Mouse (Mus musculus): ENCODE measurements around the gene Ccnt1. TPM values are rescaled to one million over a fixed set of nuclear protein-coding genes. Genes with fewer than 3 reads are reported as not detected.

The Ccnt1 gene
- polyA plus RNA-seq, 1 experiment: 13.4 TPM

- Histone ChIP-seq H3K36me3 (ENCODE audit: control insufficient read depth, insufficient read depth) (no peaks in the 10 kb centered on the region), H3K79me2 (ENCODE audit: control insufficient read depth, insufficient read depth) (no peaks in the 10 kb centered on the region), H3K4me3 (ENCODE audit: insufficient read depth, poor library complexity, severe bottlenecking) (no peak overlapping the region), H3K27me3 (ENCODE audit: control insufficient read depth, insufficient read depth, insufficient read length) (peaks cover 3% of the 10 kb centered on the region), H3ac (ENCODE audit: control insufficient read depth, insufficient read length, low read depth) (no peak overlapping the region), H3K79me3 (ENCODE audit: low read depth) (no peaks in the 10 kb centered on the region)
- no peak for TF ChIP-seq MYOD1 (IDR thresholded peaks at IDR 0.05; ENCODE audit: control insufficient read depth, insufficient read length, low read depth)
- TF ChIP-seq CTCF (IDR thresholded peaks at IDR 0.05; ENCODE audit: control insufficient read depth, insufficient read depth, insufficient read length): peak; percentile 35
Measured at GRCm38 (mm10) chr15:98504514-98504913, 66.2 kb downstream of the Ccnt1 start.

- H3K79me3 ChIP-seq (ENCODE audit: low read depth): no peaks in the 10 kb centered on the region
- H3K36me3 ChIP-seq (ENCODE audit: control insufficient read depth, insufficient read depth): no peaks in the 10 kb centered on the region
- TF ChIP-seq FOSL1 (IDR thresholded peaks at IDR 0.05; ENCODE audit: insufficient read depth, low read length, poor library complexity, severe bottlenecking) (no peak), CEBPB (IDR thresholded peaks at IDR 0.05; ENCODE audit: low read depth) (no peak), USF1 (IDR thresholded peaks at IDR 0.05; ENCODE audit: low read depth) (no peak), MYOG (IDR thresholded peaks at IDR 0.05; ENCODE audit: control insufficient read depth, extremely low read depth, insufficient read length) (no peak), CTCF (IDR thresholded peaks at IDR 0.05; ENCODE audit: control insufficient read depth, insufficient read depth, insufficient read length) (no peak), MYOD1 (IDR thresholded peaks at IDR 0.05; ENCODE audit: control insufficient read depth, insufficient read length, low read depth) (no peak), MAX (IDR thresholded peaks at IDR 0.05) (no peak)
- no peak overlapping the region for H3ac ChIP-seq (ENCODE audit: control insufficient read depth, insufficient read length, low read depth)
- H3K79me2 ChIP-seq (ENCODE audit: control insufficient read depth, insufficient read depth): no peaks in the 10 kb centered on the region
- peaks cover 3% of the 10 kb centered on the region for H3K27me3 ChIP-seq (ENCODE audit: control insufficient read depth, insufficient read depth, insufficient read length)
- H3K4me3 ChIP-seq (ENCODE audit: insufficient read depth, poor library complexity, severe bottlenecking): no peak overlapping the region
Measured at GRCm38 (mm10) chr15:98503317-98503716, 67.4 kb downstream of the Ccnt1 start.

- TF ChIP-seq CTCF (IDR thresholded peaks at IDR 0.05; ENCODE audit: control insufficient read depth, insufficient read depth, insufficient read length) (no peak), MYOG (IDR thresholded peaks at IDR 0.05; ENCODE audit: control insufficient read depth, extremely low read depth, insufficient read length) (no peak)
- peaks cover 24% of the 10 kb centered on the region for H3K27me3 ChIP-seq (ENCODE audit: control insufficient read depth, insufficient read depth, insufficient read length)
- no peak overlapping the region for H3K4me3 ChIP-seq (ENCODE audit: insufficient read depth, poor library complexity, severe bottlenecking)
Measured at GRCm38 (mm10) chr15:98497631-98498030, 73.1 kb downstream of the Ccnt1 start.

GRCm38 (mm10) chr15:98492102-98492501 is 78.6 kb downstream of the Ccnt1 start, which contains the start of gene Olfr279:
Gene Olfr279, plus strand, starts transcription at chr15:98492402.
- H3ac ChIP-seq (ENCODE audit: control insufficient read depth, insufficient read length, low read depth): no peak within 1 kb of the TSS
- no peaks in the 10 kb centered on the region for H3K79me2 ChIP-seq (ENCODE audit: control insufficient read depth, insufficient read depth)
- no peak within 1 kb of the TSS for H3K4me3 ChIP-seq (ENCODE audit: insufficient read depth, poor library complexity, severe bottlenecking)
- H3K36me3 ChIP-seq (ENCODE audit: control insufficient read depth, insufficient read depth): no peaks in the 10 kb centered on the region
- no peak for TF ChIP-seq CTCF (IDR thresholded peaks at IDR 0.05; ENCODE audit: control insufficient read depth, insufficient read depth, insufficient read length)
- TF ChIP-seq USF1 (IDR thresholded peaks at IDR 0.05; ENCODE audit: low read depth): no peak
- no peak for TF ChIP-seq FOSL1 (IDR thresholded peaks at IDR 0.05; ENCODE audit: insufficient read depth, low read length, poor library complexity, severe bottlenecking)
- TF ChIP-seq MYOD1 (IDR thresholded peaks at IDR 0.05; ENCODE audit: control insufficient read depth, insufficient read length, low read depth): no peak
- TF ChIP-seq CEBPB (IDR thresholded peaks at IDR 0.05; ENCODE audit: low read depth): no peak
- TF ChIP-seq MYOG (IDR thresholded peaks at IDR 0.05; ENCODE audit: control insufficient read depth, extremely low read depth, insufficient read length): no peak
- TF ChIP-seq MAX (IDR thresholded peaks at IDR 0.05): no peak
- peaks cover 32% of the 10 kb centered on the region for H3K27me3 ChIP-seq (ENCODE audit: control insufficient read depth, insufficient read depth, insufficient read length)
- H3K79me3 ChIP-seq (ENCODE audit: low read depth): no peaks in the 10 kb centered on the region

More at GRCm38 (mm10) chr15:98497631-98498030, 73.1 kb downstream of the Ccnt1 start:
- H3K79me3 ChIP-seq (ENCODE audit: low read depth): no peaks in the 10 kb centered on the region
- no peaks in the 10 kb centered on the region for H3K36me3 ChIP-seq (ENCODE audit: control insufficient read depth, insufficient read depth)
- no peak overlapping the region for H3ac ChIP-seq (ENCODE audit: control insufficient read depth, insufficient read length, low read depth)
- H3K79me2 ChIP-seq (ENCODE audit: control insufficient read depth, insufficient read depth): no peaks in the 10 kb centered on the region

- peaks cover 32% of the 10 kb centered on the region for H3K27me3 ChIP-seq (ENCODE audit: control insufficient read depth, insufficient read depth, insufficient read length)
- no peak for TF ChIP-seq FOSL1 (IDR thresholded peaks at IDR 0.05; ENCODE audit: insufficient read depth, low read length, poor library complexity, severe bottlenecking)
- TF ChIP-seq CTCF (IDR thresholded peaks at IDR 0.05; ENCODE audit: control insufficient read depth, insufficient read depth, insufficient read length): no peak
- TF ChIP-seq MYOG (IDR thresholded peaks at IDR 0.05; ENCODE audit: control insufficient read depth, extremely low read depth, insufficient read length): no peak
- TF ChIP-seq USF1 (IDR thresholded peaks at IDR 0.05; ENCODE audit: low read depth): no peak
- TF ChIP-seq MAX (IDR thresholded peaks at IDR 0.05): no peak
- TF ChIP-seq CEBPB (IDR thresholded peaks at IDR 0.05; ENCODE audit: low read depth): no peak
- no peak for TF ChIP-seq MYOD1 (IDR thresholded peaks at IDR 0.05; ENCODE audit: control insufficient read depth, insufficient read length, low read depth)
- H3K79me2 ChIP-seq (ENCODE audit: control insufficient read depth, insufficient read depth): no peaks in the 10 kb centered on the region
- no peaks in the 10 kb centered on the region for H3K36me3 ChIP-seq (ENCODE audit: control insufficient read depth, insufficient read depth)
- H3ac ChIP-seq (ENCODE audit: control insufficient read depth, insufficient read length, low read depth): no peak overlapping the region
- H3K79me3 ChIP-seq (ENCODE audit: low read depth): no peaks in the 10 kb centered on the region
- no peak overlapping the region for H3K4me3 ChIP-seq (ENCODE audit: insufficient read depth, poor library complexity, severe bottlenecking)
Measured at GRCm38 (mm10) chr15:98491332-98491731, 79.4 kb downstream of the Ccnt1 start.

Small RNA genes lying within 50 kb of the gene (microRNA-seq; reads per million reads assigned to microRNA genes)
- gene Mir1291 (ENCODE audit: borderline microRNAs expressed): 1.1 reads per million, percentile 25 among the genes with 10 or more reads in this experiment

Other genes starting within 250 kb of the Ccnt1 start
- not detected for gene Olfr284, start 229.9 kb downstream of the Ccnt1 start, polyA plus RNA-seq (2012; fragmentation: generic; extraction: Trizol)
- gene Olfr283, start 190.0 kb downstream of the Ccnt1 start, polyA plus RNA-seq (2012; fragmentation: generic; extraction: Trizol): not detected
- gene Olfr282, start 139.7 kb downstream of the Ccnt1 start, polyA plus RNA-seq (2012; fragmentation: generic; extraction: Trizol): not detected
- not detected for gene Olfr281, start 118.3 kb downstream of the Ccnt1 start, polyA plus RNA-seq (2012; fragmentation: generic; extraction: Trizol)
- not detected for gene OR5BS1P, start 101.0 kb downstream of the Ccnt1 start, polyA plus RNA-seq (2012; fragmentation: generic; extraction: Trizol)
- gene Lalba, start 88.2 kb downstream of the Ccnt1 start, polyA plus RNA-seq (2012; fragmentation: generic; extraction: Trizol): not detected
- gene Olfr279, start 78.5 kb downstream of the Ccnt1 start, polyA plus RNA-seq (2012; fragmentation: generic; extraction: Trizol): not detected
- gene Kansl2, start 36.7 kb downstream of the Ccnt1 start, polyA plus RNA-seq (2012; fragmentation: generic; extraction: Trizol): 178 TPM
- gene 4930415O20Rik, start 81 bp upstream of the Ccnt1 start, polyA plus RNA-seq (2012; fragmentation: generic; extraction: Trizol): 0.09 TPM
- gene Adcy6, start 39.2 kb upstream of the Ccnt1 start, polyA plus RNA-seq (2012; fragmentation: generic; extraction: Trizol): 52.6 TPM
- gene Cacnb3, start 59.9 kb upstream of the Ccnt1 start, polyA plus RNA-seq (2012; fragmentation: generic; extraction: Trizol): 112 TPM
- 140 TPM for gene Ddx23, start 92.0 kb upstream of the Ccnt1 start, polyA plus RNA-seq (2012; fragmentation: generic; extraction: Trizol)
- gene Rnd1, start 106.5 kb upstream of the Ccnt1 start, polyA plus RNA-seq (2012; fragmentation: generic; extraction: Trizol): 10.5 TPM
- 0.48 TPM for gene Ccdc65, start 137.3 kb upstream of the Ccnt1 start, polyA plus RNA-seq (2012; fragmentation: generic; extraction: Trizol)
- gene Fkbp11, start 157.3 kb upstream of the Ccnt1 start, polyA plus RNA-seq (2012; fragmentation: generic; extraction: Trizol): 103 TPM
- 126 TPM for gene Arf3, start 192.3 kb upstream of the Ccnt1 start, polyA plus RNA-seq (2012; fragmentation: generic; extraction: Trizol)
- gene Wnt10b, start 207.2 kb upstream of the Ccnt1 start, polyA plus RNA-seq (2012; fragmentation: generic; extraction: Trizol): 14.5 TPM
- gene Wnt1, start 218.9 kb upstream of the Ccnt1 start, polyA plus RNA-seq (2012; fragmentation: generic; extraction: Trizol): 0.09 TPM
- 0.11 TPM for gene Ddn, start 238.6 kb upstream of the Ccnt1 start, polyA plus RNA-seq (2012; fragmentation: generic; extraction: Trizol)